Mouse (Mus musculus) kidney, postnatal 25 days (tissue): ENCODE results near the gene Adgrf5.
"Not testable (repeated sequence)": the region's sequence is repeated elsewhere in the genome, so short reads cannot be mapped to it uniquely, and the experiment has no call there.

Source experiments
- DNase-seq, 2 experiments: peaks; one replicate each; pipeline ENCODE4 v3.0.0; 2021; ENCODE audit warnings: mixed read lengths in 2 of 2

The Adgrf5 gene

DNA sequence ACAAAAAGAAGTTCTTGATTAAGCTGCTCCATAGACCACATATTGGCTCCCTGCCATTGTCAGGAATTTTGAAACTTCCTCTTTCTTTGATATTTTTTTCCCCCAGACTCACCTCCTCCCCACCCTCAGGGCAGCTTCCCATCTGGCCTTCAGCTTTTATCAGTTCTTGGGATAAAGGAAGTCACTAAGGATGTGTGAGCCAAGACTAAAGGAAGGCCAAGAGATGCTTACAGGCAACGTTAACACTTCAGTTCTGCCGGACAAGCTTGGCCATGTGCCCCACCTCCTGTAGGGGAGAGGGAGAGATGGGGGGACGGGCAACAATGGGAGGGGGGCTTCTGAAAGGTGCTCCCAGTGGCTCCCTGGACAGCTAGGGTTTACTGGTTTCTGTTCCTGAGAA is 109.8 kb downstream of the Adgrf5 start:
- DNase-seq, result peak in 1 of 2 experiments; percentile 33

DNA sequence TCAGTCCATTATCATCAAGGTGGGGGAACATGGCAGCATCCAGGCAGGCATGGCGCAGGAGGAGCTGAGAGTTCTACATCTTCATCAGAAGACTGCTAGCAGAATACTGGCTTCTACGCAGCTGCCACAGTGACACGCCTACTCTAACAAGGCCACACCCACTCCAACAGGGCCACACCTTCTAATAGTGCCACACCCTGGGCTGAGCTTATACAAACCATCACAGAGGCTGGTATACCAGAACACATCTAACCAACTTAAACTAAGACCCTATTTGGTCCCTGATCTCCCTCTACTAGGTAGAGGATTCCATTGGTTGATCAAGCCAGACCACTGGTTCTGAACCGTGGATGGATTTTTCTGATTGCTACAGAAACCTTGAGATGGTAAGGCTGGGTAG is 112.3 kb downstream of the Adgrf5 start:
- DNase-seq, result no peak

DNA sequence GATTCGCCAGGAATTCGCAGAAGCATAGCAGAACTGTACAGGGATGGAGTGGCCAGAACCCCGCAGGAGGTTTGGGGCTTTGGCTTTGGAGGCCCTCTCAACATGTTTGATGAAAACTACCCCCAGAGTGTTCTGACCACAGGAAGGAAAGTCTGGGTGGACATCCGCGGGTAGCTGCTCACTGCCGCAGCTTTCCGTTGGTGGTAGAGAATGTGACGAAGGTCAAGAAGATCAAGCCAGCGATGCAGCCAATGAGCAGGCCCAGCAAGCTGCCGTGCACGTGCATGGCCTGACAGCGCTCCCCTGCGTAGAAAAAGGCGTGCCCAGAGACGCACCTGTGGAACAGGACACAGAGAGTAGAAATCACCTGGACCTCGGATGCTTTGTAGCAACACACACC is 114.5 kb downstream of the Adgrf5 start:
- DNase-seq, result no peak

DNA sequence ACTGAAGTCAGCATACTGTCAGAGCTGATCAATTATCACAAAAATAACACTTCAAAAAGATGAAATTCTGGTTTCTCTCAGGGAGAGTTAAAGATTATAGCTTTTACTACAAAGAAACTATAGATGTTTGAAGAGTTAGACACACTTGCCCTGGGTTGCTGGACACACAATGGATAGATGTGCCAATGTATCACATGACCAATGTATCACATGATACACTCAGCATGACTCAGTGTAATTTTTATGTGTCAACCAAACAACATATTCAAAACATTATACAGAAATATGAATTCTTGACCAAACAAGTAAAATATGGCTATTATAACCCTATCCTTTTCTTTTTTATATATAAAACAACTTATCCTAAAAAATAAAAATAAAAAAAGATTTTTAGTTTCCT is 117.4 kb downstream of the Adgrf5 start:
- DNase-seq, result no peak

DNA sequence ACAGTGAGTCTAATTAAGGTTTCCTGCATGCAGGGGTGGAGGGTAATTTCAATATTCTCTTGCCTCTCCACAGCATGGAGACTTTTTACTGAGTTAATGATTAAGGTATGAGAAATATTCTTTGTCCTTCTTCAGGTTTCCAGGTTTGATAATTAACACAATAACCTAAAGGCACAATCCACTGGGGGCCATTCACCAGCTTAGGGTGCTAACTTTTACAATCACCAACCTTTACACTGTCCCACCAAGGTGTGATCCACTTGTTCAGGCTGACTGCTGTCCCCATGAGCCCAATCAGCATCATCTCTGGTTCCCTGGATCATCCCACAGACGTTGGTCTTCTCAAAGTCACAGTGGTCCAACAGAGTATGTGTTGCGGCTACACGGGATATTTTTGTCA is 125.7 kb downstream of the Adgrf5 start:
- peak in 1 of 2 experiments; percentile 44 for DNase-seq

DNA sequence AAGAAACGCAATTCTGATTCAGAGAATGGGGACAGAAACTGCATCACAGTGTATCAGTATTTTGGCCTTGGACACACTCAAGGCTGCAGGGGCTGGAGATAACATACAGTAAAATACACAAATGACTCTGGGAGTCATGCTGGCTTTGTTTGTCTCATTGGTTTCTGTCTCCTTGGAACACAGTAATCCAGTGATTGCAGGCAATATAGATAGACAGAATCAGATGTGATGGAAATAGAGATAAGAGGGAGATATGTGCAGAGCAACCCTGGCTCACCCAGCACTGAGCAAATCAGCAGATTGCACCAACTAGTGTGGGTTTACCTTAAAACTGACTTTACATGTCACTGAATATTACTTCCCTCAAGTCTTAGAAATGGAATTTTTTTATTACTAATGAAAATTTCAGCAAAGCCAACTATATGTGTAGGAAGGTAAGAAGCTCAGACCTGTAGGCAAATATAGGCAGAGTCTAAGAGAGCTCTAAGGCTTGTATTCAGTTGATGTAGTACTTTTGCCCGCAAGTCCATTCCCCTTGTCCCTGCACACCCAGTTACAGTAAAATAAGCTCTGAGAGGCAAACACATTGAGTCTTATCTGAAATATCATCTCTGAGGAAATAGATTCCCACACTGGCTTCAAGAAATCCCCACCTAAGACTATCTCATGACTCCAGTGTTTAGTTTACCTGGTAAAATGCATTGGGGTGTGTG is 128.3 kb downstream of the Adgrf5 start:
- no peak for DNase-seq

DNA sequence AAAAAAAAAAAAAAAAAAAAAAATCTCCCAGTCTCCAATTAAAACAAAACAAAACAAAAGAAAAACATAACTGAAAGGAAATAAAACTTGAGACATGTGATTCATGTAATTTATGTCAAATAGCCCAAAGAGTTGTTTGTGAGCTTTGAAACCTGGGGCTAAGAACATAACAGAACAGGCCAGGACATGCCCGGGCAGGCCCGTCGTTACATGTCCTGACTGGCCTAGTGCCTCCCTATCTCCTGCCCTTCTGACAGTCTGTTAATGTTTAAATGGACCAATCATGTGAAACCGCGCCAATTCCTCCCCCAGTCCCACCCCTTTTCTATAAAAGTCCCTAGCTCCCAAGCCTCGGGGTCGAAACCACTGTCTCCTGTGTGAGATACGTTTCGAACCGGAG is 130.1 kb downstream of the Adgrf5 start:
- DNase-seq, result not testable (repeated sequence)

DNA sequence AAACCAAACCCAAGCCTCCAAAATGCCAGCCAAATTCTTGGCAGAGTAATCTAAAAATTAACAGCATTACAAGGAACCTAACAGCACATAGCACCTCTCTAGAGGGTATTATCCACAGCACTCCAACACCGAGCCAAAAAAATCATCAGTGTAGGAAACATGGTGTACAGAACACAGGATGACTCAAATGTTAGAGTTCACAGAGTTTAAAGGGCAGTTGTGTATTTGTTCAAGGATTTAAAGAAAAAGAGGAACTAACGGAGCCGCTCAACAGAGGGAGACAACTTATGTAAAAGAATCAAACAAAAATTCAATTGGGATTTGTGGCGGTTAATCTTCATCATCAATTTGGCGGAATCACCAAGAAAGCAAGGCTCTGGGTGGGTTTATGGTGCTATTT is 135.3 kb downstream of the Adgrf5 start:
- DNase-seq, result no peak

DNA sequence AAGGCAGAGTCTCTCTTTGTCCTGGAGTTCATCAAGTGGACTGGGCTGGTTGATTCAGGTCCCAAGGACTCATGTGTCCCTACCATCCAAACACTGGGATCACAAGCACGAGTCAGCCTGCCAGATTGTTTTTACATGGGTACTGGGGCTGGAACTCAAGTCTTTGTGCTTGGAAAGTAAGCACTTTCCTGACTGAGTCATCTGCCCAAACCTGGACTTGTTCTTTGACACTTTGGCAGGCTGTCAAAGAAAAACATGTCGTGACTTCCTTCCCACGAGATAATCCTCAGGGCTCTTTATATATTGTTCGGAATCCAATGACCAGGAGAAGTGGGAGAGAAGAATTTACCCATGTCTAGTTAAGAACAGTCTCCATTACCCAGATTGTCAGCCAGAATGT is 137.3 kb downstream of the Adgrf5 start:
- DNase-seq, result peak in 1 of 2 experiments; percentile 20

DNA sequence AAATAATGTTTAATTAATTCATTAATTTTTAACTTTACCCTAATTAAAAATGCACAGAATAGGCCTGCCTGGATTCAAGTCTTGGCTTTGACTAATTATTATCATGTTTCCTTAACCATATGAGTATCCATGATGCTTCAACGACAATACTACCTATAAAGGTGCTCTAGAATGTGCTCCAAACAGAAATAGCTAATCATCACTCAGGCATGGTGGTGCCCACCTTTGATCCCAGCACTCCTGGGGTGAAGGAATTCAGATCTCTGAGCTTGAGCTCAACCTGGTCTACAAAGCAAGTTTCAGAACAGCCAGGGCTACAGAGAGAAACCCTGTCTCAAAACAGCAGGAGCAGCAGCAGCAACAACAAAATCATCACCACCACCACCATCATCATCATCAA is 140.3 kb downstream of the Adgrf5 start:
- peak; percentile 46 to 60 for DNase-seq

DNA sequence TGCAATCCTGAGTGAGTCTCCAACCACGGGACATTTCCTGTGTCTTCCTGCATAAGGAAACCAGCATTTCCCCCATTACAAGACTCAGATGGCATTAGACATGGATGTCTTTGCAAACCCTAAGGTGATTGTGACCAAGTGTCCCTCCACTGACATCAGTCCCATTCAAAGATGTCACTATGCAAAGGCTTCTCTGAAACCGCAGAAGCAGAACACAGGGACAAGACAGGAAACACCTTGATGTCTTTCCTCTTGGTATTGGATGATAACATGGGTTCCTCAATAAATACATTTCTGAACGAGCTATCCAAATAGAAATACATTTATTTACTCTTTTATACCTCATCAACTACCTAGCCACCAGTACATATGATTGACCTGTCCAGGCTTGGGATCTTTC is 141.0 kb downstream of the Adgrf5 start:
- no peak for DNase-seq

DNA sequence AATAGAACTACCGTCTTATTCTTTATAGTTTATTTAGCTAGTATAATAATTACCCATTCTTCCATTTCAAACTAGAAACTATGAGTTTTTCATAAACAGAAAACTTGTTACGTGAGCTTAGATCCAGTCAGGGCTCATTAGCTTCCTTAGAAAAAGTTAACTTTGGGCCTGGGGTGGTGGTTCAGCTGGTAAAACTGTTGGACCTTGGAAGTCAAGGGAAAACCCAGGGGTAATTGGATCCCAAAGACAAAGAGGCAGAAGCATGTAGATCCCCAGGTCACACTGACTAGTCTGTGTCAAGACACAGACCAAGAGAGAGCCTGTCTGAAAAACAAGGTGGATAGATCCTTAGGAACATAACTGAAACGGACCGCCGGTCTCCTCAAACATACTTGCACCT is 141.4 kb downstream of the Adgrf5 start:
- DNase-seq, result peak; percentile 44 to 57

DNA sequence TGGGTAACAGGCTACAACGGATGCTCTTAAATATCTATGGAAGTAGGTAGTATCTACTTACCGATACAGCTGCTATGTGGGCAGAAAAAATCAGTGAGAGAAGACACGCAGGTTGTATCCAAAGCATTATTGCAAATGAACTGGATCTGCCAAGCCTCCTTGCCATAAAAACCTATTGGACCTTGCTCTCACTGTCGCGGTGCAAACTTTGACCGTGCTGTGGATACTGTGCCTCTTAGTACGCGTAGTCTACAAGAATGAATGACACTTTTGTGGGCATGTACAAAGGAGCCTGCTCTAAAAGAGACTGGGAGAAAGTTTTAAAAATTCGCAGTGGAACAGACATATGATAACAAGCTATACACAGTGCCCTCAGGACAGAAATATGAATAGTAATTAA is 142.3 kb downstream of the Adgrf5 start, which contains the start of gene Mep1a:
Gene Mep1a (minus strand): TSS at position 221 of the 400 bp plus-strand sequence.
- peak; percentile 71 to 78 for DNase-seq

DNA sequence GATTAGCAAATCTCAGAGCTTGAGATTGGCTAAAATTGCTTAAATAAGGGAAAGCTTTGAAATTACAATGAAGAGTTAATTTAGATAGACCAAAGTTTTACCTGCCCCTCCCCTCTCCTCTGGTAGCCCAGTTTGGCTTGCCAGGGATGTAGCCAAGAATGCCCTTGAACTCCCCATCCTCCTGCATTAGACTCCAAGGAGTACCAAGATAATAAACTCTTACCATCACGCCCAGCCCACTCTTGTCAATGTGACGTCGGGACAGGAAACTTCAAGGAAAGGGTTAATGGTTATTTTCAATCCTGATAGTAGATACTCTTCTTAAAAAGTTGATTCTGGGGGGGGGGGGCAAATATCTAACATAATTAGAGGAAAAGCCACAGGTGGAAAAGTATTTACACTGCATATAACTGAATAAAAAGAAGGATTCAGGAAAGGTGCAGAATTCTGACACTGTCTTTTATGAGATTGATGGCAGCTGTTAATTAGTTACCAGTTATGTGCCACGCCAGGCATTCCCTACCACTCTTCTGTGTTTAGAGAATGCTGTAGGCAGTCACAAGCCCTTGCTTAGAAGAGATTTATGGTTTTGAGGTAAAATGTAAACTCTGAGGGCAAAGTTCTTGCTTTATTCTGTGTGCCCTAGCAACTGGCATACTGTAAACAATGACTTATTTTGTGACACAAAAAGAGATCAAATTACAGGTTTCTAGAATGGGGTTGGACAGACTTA is 143.8 kb downstream of the Adgrf5 start:
- DNase-seq, result peak in 1 of 2 experiments; percentile 28

DNA sequence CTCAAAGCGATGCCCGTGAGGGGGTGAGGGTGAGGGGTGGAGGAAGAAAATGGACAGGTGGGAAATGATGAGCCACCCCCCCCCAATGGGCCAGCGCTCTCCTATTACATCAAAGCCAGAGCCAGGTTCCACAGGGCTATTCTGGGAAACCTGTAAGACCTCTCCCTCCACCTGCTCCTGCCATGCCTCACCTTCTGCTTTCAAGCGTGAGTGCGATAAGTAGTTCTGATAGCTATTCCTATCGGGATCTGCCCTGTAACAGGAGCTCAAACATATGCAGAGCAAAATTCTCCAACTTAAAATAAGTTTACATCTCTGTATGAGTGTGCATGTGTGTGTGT is 144.3 kb downstream of the Adgrf5 start:
- peak in 1 of 2 experiments; percentile 42 for DNase-seq
